Comparison of ENCODE assay signal across 1 mouse cellular context in genomic region chr1:75229158-75229557, GRCm38 (mm10).
A peak's percentile ranks its signal among the peaks of the same experiment; 100 is the strongest.
TF ChIP-seq lines count a peak whose summit lies in the region.

No protein-coding gene starts in this region.

TF ChIP-seq in MEL, 35 proteins besides CTCF, POLR2A, EP300 and RAD21:
- TF ChIP-seq ETS1 (IDR thresholded peaks at IDR 0.05; ENCODE audit: low read depth, low read length) (peak; percentile 90), HCFC1 (IDR thresholded peaks at IDR 0.05; ENCODE audit: low read depth, low read length) (0 out of 2 replicates have a peak, but pooled peaks have one; percentile 45), CHD2 (IDR thresholded peaks at IDR 0.05; ENCODE audit: low read length) (no peak), TAL1 (IDR thresholded peaks at IDR 0.05; ENCODE audit: low read length) (peak; percentile 93), MEF2A (IDR thresholded peaks at IDR 0.05; ENCODE audit: extremely low read depth, insufficient replicate concordance, low read depth, low read length, poor library complexity, severe bottlenecking) (no peak), E2F4 (IDR thresholded peaks at IDR 0.05; ENCODE audit: borderline replicate concordance, low read depth, low read length) (no peak), MXI1 (IDR thresholded peaks at IDR 0.05; ENCODE audit: low read depth, low read length) (peak; percentile 40; the same call in 1 of the 2 replicates), GATA1 (IDR thresholded peaks at IDR 0.05; ENCODE audit: low read depth, low read length) (peak; percentile 77), TCF12 (IDR thresholded peaks at IDR 0.05; ENCODE audit: low read depth, low read length) (peak; percentile 90), USF1 (IDR thresholded peaks at IDR 0.05; ENCODE audit: low read depth, low read length) (no peak), MAX (IDR thresholded peaks at IDR 0.05; ENCODE audit: low read length) (no peak), RCOR1 (IDR thresholded peaks at IDR 0.05; ENCODE audit: low read depth, low read length) (peak; percentile 75), SIN3A (IDR thresholded peaks at IDR 0.05; ENCODE audit: low read length) (peak; percentile 71; the same call in 1 of the 2 replicates), ZNF384 (IDR thresholded peaks at IDR 0.05; ENCODE audit: low read depth, low read length) (no peak), NRF1 (IDR thresholded peaks at IDR 0.05; ENCODE audit: insufficient read depth, low read depth, low read length, poor library complexity, severe bottlenecking) (0 out of 2 replicates have a peak, but pooled peaks have one; percentile 15)
